Mouse (Mus musculus): ENCODE data around the gene Hspa1a. TPM values are rescaled to one million over a fixed set of nuclear protein-coding genes. Genes with fewer than 3 reads are reported as not detected.
"Not testable (repeated sequence)": the region's sequence is repeated elsewhere in the genome, so short reads cannot be mapped to it uniquely, and the experiment has no call there.

Hspa1a gene
- 2.3 and 2.8 TPM in 2 replicates for polyA plus RNA-seq (2016; fragmentation: Nextera tagmentation; extraction: Ambion mirVana)

- H3K27ac ChIP-seq (replicated peaks); H3K9me3 ChIP-seq; H3K36me3 ChIP-seq; H3K4me1 ChIP-seq: not testable (repeated sequence)
- H3K9ac ChIP-seq (replicated peaks), result peak within 1 kb of the TSS; percentile 41; the same call in 1 of the 2 replicates
- H3K27me3 ChIP-seq, result peaks cover 45% of the 10 kb centered on the region
- peak; percentile 92 for ATAC-seq (ENCODE audit: low FRiP score, low read depth)
- WGBS, result under 1% methylated on average over 31 of the region's 33 CpGs
- peak within 1 kb of the TSS; percentile 60 for H3K4me2 ChIP-seq (replicated peaks)
- H3K4me3 ChIP-seq, result peak within 1 kb of the TSS; percentile 35
These were observed at the start of gene Hspa1a, which contains the start of gene Hspa1l for GRCm38 (mm10) chr17:34972069-34972749. Hspa1a (minus strand) TSS chr17:34972156. Hspa1l (plus strand) TSS chr17:34972703.

GRCm38 (mm10) chr17:35021163-35021808 is 49.3 kb upstream of the Hspa1a start:
- ATAC-seq (ENCODE audit: low FRiP score, low read depth), result peak; percentile 61
- Histone ChIP-seq H3K9ac (replicated peaks) (peak overlapping the region; percentile 20; the same call in 1 of the 2 replicates), H3K36me3 (peaks cover 11% of the 10 kb centered on the region), H3K4me3 (no peak overlapping the region), H3K27ac (replicated peaks) (peak overlapping the region; percentile 42; the same call in 1 of the 2 replicates), H3K4me2 (replicated peaks) (peak overlapping the region; percentile 30), H3K4me1 (peaks cover 14% of the 10 kb centered on the region), H3K27me3 (no peaks in the 10 kb centered on the region), H3K9me3 (no peaks in the 10 kb centered on the region)
- WGBS, result 4% methylated on average over 17 of the region's 17 CpGs

- H3K9ac ChIP-seq (replicated peaks), result no peak overlapping the region
- H3K4me2 ChIP-seq (replicated peaks), result no peak overlapping the region
- ATAC-seq (ENCODE audit: low FRiP score, low read depth), result no peak
- H3K9me3 ChIP-seq, result no peaks in the 10 kb centered on the region
- H3K27me3 ChIP-seq, result no peaks in the 10 kb centered on the region
- H3K4me1 ChIP-seq, result peaks cover 9% of the 10 kb centered on the region; the same call in 1 of the 2 replicates
- no peak overlapping the region for H3K4me3 ChIP-seq
- 81% methylated on average over 8 of the region's 8 CpGs for whole genome bisulfite sequencing
- H3K27ac ChIP-seq (replicated peaks), result no peak overlapping the region
- H3K36me3 ChIP-seq, result peaks cover 18% of the 10 kb centered on the region
These were observed 48.6 kb upstream of the Hspa1a start for GRCm38 (mm10) chr17:35020551-35020950.

- H3K9me3 ChIP-seq, result no peaks in the 10 kb centered on the region
- peaks cover 9% of the 10 kb centered on the region; the same call in 1 of the 2 replicates for H3K4me1 ChIP-seq
- H3K4me3 ChIP-seq, result no peak overlapping the region
- no peaks in the 10 kb centered on the region for H3K27me3 ChIP-seq
- ATAC-seq (ENCODE audit: low FRiP score, low read depth), result no peak
- WGBS, result 76% methylated on average over 11 of the region's 11 CpGs
- H3K4me2 ChIP-seq (replicated peaks), result no peak overlapping the region
- H3K36me3 ChIP-seq, result peaks cover 25% of the 10 kb centered on the region
- H3K9ac ChIP-seq (replicated peaks), result no peak overlapping the region
- no peak overlapping the region for H3K27ac ChIP-seq (replicated peaks)
These were observed 47.9 kb upstream of the Hspa1a start for GRCm38 (mm10) chr17:35019894-35020293.

GRCm38 (mm10) chr17:35018171-35018570 is 46.2 kb upstream of the Hspa1a start:
- no peaks in the 10 kb centered on the region for H3K27me3 ChIP-seq
- H3K4me1 ChIP-seq, result peaks cover 9% of the 10 kb centered on the region; the same call in 1 of the 2 replicates
- H3K27ac ChIP-seq (replicated peaks), result no peak overlapping the region
- H3K4me3 ChIP-seq, result no peak overlapping the region
- peaks cover 42% of the 10 kb centered on the region for H3K36me3 ChIP-seq
- 83% methylated on average over 3 of the region's 3 CpGs for WGBS
- H3K4me2 ChIP-seq (replicated peaks), result no peak overlapping the region
- ATAC-seq (ENCODE audit: low FRiP score, low read depth), result no peak
- H3K9ac ChIP-seq (replicated peaks), result no peak overlapping the region
- no peaks in the 10 kb centered on the region for H3K9me3 ChIP-seq

- H3K36me3 ChIP-seq, result peaks cover 47% of the 10 kb centered on the region
- no peak for ATAC-seq (ENCODE audit: low FRiP score, low read depth)
- no peak overlapping the region for H3K9ac ChIP-seq (replicated peaks)
- H3K4me1 ChIP-seq, result peaks cover 9% of the 10 kb centered on the region; the same call in 1 of the 2 replicates
- WGBS, result 73% methylated on average over 14 of the region's 14 CpGs
- no peaks in the 10 kb centered on the region for H3K9me3 ChIP-seq
- H3K27ac ChIP-seq (replicated peaks), result no peak overlapping the region
- no peak overlapping the region for H3K4me2 ChIP-seq (replicated peaks)
- H3K4me3 ChIP-seq, result no peak overlapping the region
- no peaks in the 10 kb centered on the region for H3K27me3 ChIP-seq
These were observed 45.7 kb upstream of the Hspa1a start for GRCm38 (mm10) chr17:35017706-35018030.

GRCm38 (mm10) chr17:35016791-35017705 is 45.1 kb upstream of the Hspa1a start:
- no peak for ATAC-seq (ENCODE audit: low FRiP score, low read depth)
- Histone ChIP-seq H3K27me3 (no peaks in the 10 kb centered on the region), H3K4me1 (peaks cover 9% of the 10 kb centered on the region; the same call in 1 of the 2 replicates), H3K9me3 (no peaks in the 10 kb centered on the region), H3K9ac (replicated peaks) (no peak overlapping the region), H3K4me3 (no peak overlapping the region), H3K36me3 (peaks cover 53% of the 10 kb centered on the region), H3K4me2 (replicated peaks) (no peak overlapping the region), H3K27ac (replicated peaks) (no peak overlapping the region)
- WGBS, result 83% methylated on average over 10 of the region's 10 CpGs

GRCm38 (mm10) chr17:35016376-35016775 is 44.4 kb upstream of the Hspa1a start, which contains the start of gene Vwa7:
Vwa7 (plus strand) TSS chr17:35016579.
- ATAC-seq (ENCODE audit: low FRiP score, low read depth), result no peak
- H3K4me1 ChIP-seq, result peaks cover 5% of the 10 kb centered on the region; the same call in 1 of the 2 replicates
- no peak within 1 kb of the TSS for H3K27ac ChIP-seq (replicated peaks)
- H3K4me3 ChIP-seq, result no peak within 1 kb of the TSS
- H3K36me3 ChIP-seq, result peaks cover 60% of the 10 kb centered on the region
- H3K9me3 ChIP-seq, result no peaks in the 10 kb centered on the region
- no peak within 1 kb of the TSS for H3K4me2 ChIP-seq (replicated peaks)
- no peak within 1 kb of the TSS for H3K9ac ChIP-seq (replicated peaks)
- 84% methylated on average over 12 of the region's 12 CpGs for WGBS
- H3K27me3 ChIP-seq, result no peaks in the 10 kb centered on the region

- Histone ChIP-seq H3K4me3 (no peak overlapping the region), H3K4me1 (no peaks in the 10 kb centered on the region), H3K9ac (replicated peaks) (no peak overlapping the region), H3K36me3 (peaks cover 71% of the 10 kb centered on the region), H3K4me2 (replicated peaks) (no peak overlapping the region), H3K27ac (replicated peaks) (no peak overlapping the region), H3K27me3 (no peaks in the 10 kb centered on the region), H3K9me3 (no peaks in the 10 kb centered on the region)
- ATAC-seq (ENCODE audit: low FRiP score, low read depth), result no peak
- 94% methylated on average over 16 of the region's 16 CpGs for WGBS
These were observed 43.3 kb upstream of the Hspa1a start for GRCm38 (mm10) chr17:35015296-35015695.

GRCm38 (mm10) chr17:35013221-35013620 is 41.3 kb upstream of the Hspa1a start:
- H3K27ac ChIP-seq (replicated peaks), result no peak overlapping the region
- H3K27me3 ChIP-seq, result no peaks in the 10 kb centered on the region
- H3K36me3 ChIP-seq, result peaks cover 92% of the 10 kb centered on the region
- ATAC-seq (ENCODE audit: low FRiP score, low read depth), result no peak
- 88% methylated on average over 6 of the region's 6 CpGs for WGBS
- no peaks in the 10 kb centered on the region for H3K9me3 ChIP-seq
- H3K4me1 ChIP-seq, result no peaks in the 10 kb centered on the region
- no peak overlapping the region for H3K4me2 ChIP-seq (replicated peaks)
- no peak overlapping the region for H3K9ac ChIP-seq (replicated peaks)
- no peak overlapping the region for H3K4me3 ChIP-seq

- H3K4me2 ChIP-seq (replicated peaks), result no peak overlapping the region
- WGBS, result 93% methylated on average over 13 of the region's 13 CpGs
- H3K4me1 ChIP-seq, result no peaks in the 10 kb centered on the region
- no peak overlapping the region for H3K9ac ChIP-seq (replicated peaks)
- H3K9me3 ChIP-seq, result no peaks in the 10 kb centered on the region
- H3K4me3 ChIP-seq, result no peak overlapping the region
- no peak for ATAC-seq (ENCODE audit: low FRiP score, low read depth)
- H3K27me3 ChIP-seq, result no peaks in the 10 kb centered on the region
- no peak overlapping the region for H3K27ac ChIP-seq (replicated peaks)
- H3K36me3 ChIP-seq, result peaks cover 99% of the 10 kb centered on the region
These were observed 40.5 kb upstream of the Hspa1a start for GRCm38 (mm10) chr17:35012430-35012829.

Data from midbrain, embryonic 12.5 days (tissue).